Mouse (Mus musculus): Measurements from ENCODE around the gene Adamts17. TPM values are rescaled to one million over a fixed set of nuclear protein-coding genes. Genes with fewer than 3 reads are reported as not detected.

Gene Adamts17
- polyA plus RNA-seq, 1 experiment from 2014 or later = 3.7 TPM

GRCm38 (mm10) chr7:67183786-67184185 lies 344.3 kb downstream of the Adamts17 start:
- no peak overlapping the region for H3K27ac ChIP-seq (ENCODE audit: low read length)

GRCm38 (mm10) chr7:67199412-67199811 lies 359.9 kb downstream of the Adamts17 start:
- Histone ChIP-seq H3K36me3 (ENCODE audit: control insufficient read depth, insufficient read depth) (no peaks in the 10 kb centered on the region), H3K4me1 (replicated peaks; ENCODE audit: control insufficient read depth, insufficient read depth, low read length) (no peaks in the 10 kb centered on the region), H3K9me3 (ENCODE audit: control insufficient read depth, low read length) (no peaks in the 10 kb centered on the region), H3K27ac (ENCODE audit: low read length) (no peak overlapping the region), H3K9ac (replicated peaks; ENCODE audit: low read depth, low read length) (no peak overlapping the region), H3K27me3 (replicated peaks; ENCODE audit: control insufficient read depth, insufficient read depth, low read length) (no peaks in the 10 kb centered on the region), H3K4me3 (replicated peaks; ENCODE audit: low read length) (no peak overlapping the region), H3K4me2 (ENCODE audit: low read length) (no peak overlapping the region)
- WGBS = 19% methylated on average over 10 of the region's 10 CpGs
- ATAC-seq = no peak

More at GRCm38 (mm10) chr7:67183786-67184185, 344.3 kb downstream of the Adamts17 start:
- Histone ChIP-seq H3K27me3 (replicated peaks; ENCODE audit: control insufficient read depth, insufficient read depth, low read length) (no peaks in the 10 kb centered on the region), H3K36me3 (ENCODE audit: control insufficient read depth, insufficient read depth) (no peaks in the 10 kb centered on the region), H3K9me3 (ENCODE audit: control insufficient read depth, low read length) (no peaks in the 10 kb centered on the region), H3K4me1 (replicated peaks; ENCODE audit: control insufficient read depth, insufficient read depth, low read length) (no peaks in the 10 kb centered on the region), H3K9ac (replicated peaks; ENCODE audit: low read depth, low read length) (no peak overlapping the region), H3K4me2 (ENCODE audit: low read length) (no peak overlapping the region), H3K4me3 (replicated peaks; ENCODE audit: low read length) (no peak overlapping the region)
- WGBS = 7% methylated on average over 4 of the region's 4 CpGs
- ATAC-seq = no peak

Other genes with a start within 250 kb of the Adamts17 start
- 18.6 and 19.5 TPM in 2 replicates for gene Asb7, start 150.1 kb upstream of the Adamts17 start, polyA plus RNA-seq (2015; fragmentation: Nextera tagmentation; extraction: Ambion mirVana)
- 24.5 and 26.8 TPM in 2 replicates for gene Lins1, start 149.8 kb upstream of the Adamts17 start, polyA plus RNA-seq (2015; fragmentation: Nextera tagmentation; extraction: Ambion mirVana)
- 0.60 and 0.65 TPM in 2 replicates for gene Cers3, start 96.2 kb upstream of the Adamts17 start, polyA plus RNA-seq (2015; fragmentation: Nextera tagmentation; extraction: Ambion mirVana)

Data from forebrain, embryonic 16.5 days (tissue).